9 mouse cellular contexts compared by ENCODE assay signal in genomic region chr4:154336650-154337049, GRCm38 (mm10). TPM values are rescaled to one million over a fixed set of nuclear protein-coding genes. Genes with fewer than 3 reads are reported as not detected.
A peak's percentile ranks its signal among the peaks of the same experiment; 100 is the strongest.
DNase-seq lines count a peak whose midpoint lies in the region; ATAC-seq and TF ChIP-seq lines count a peak whose summit lies in the region.
"Had no signal": no experiment of that assay in that cellular context is flagged by ENCODE, and none has a peak within 500 bp of the region (broad histone marks: within the 10 kb centered on the region; RNA-seq: fewer than 3 reads in every experiment).

No protein-coding gene starts in this region.

- 43% methylated on average over 10 of the region's 10 CpGs for WGBS in heart, embryonic 16.5 days
- WGBS in limb, embryonic 11.5 days: 37% methylated on average over 10 of the region's 10 CpGs
- 28% methylated on average over 10 of the region's 10 CpGs for WGBS in stomach, embryonic 15.5 days

- peak; percentile 64 for ATAC-seq in heart, embryonic 16.5 days (replicated peaks; ENCODE audit: extremely low read depth, insufficient read depth, low FRiP score)
- ATAC-seq in limb, embryonic 11.5 days (ENCODE audit: insufficient number of reproducible peaks, low FRiP score, low TSS enrichment, low read depth): no peak
- ATAC-seq in stomach, embryonic 15.5 days (ENCODE audit: insufficient read depth, low FRiP score, low read depth): no peak
- ATAC-seq in CD4-positive, CD25-positive, alpha-beta regulatory T cell, adult 4 months: no peak

- peak overlapping the region; percentile 76 for H3K27ac ChIP-seq in left cerebral cortex, adult 2 months
- peak overlapping the region; percentile 62 for H3K27ac ChIP-seq in heart, embryonic 16.5 days (ENCODE audit: low read length)
- H3K27ac ChIP-seq in limb, embryonic 11.5 days (replicated peaks; ENCODE audit: low read depth, low read length): peak overlapping the region; percentile 72
- H3K27ac ChIP-seq in stomach, embryonic 15.5 days: peak overlapping the region; percentile 11; the same call in 1 of the 2 replicates

- H3K9ac ChIP-seq in heart, embryonic 16.5 days (ENCODE audit: low read length): no peak overlapping the region
- H3K9ac ChIP-seq in limb, embryonic 11.5 days (ENCODE audit: low read length): no peak overlapping the region; the same call in 1 of the 2 replicates
- no peak overlapping the region for H3K9ac ChIP-seq in stomach, embryonic 15.5 days

- no peak for TF ChIP-seq CTCF in left cerebral cortex, adult 2 months (IDR thresholded peaks at IDR 0.05)

- H3K4me3 ChIP-seq in left cerebral cortex, adult 2 months: no peak overlapping the region
- H3K4me3 ChIP-seq in heart, embryonic 16.5 days (ENCODE audit: low read length): no peak overlapping the region
- H3K4me3 ChIP-seq in limb, embryonic 11.5 days (ENCODE audit: low read depth, low read length): no peak overlapping the region
- no peak overlapping the region for H3K4me3 ChIP-seq in stomach, embryonic 15.5 days (replicated peaks)

- H3K27me3 ChIP-seq in heart, embryonic 16.5 days (ENCODE audit: control insufficient read depth, insufficient read depth, low read length): no peaks in the 10 kb centered on the region; the same call in 1 of the 2 replicates
- H3K27me3 ChIP-seq in limb, embryonic 11.5 days (ENCODE audit: control insufficient read depth, insufficient read depth, low read length): no peaks in the 10 kb centered on the region
- no peaks in the 10 kb centered on the region for H3K27me3 ChIP-seq in stomach, embryonic 15.5 days (replicated peaks)

- H3K4me2 ChIP-seq in heart, embryonic 16.5 days (ENCODE audit: low read depth, low read length): no peak overlapping the region
- no peak overlapping the region for H3K4me2 ChIP-seq in limb, embryonic 11.5 days (ENCODE audit: low read depth, severe bottlenecking)
- no peak overlapping the region for H3K4me2 ChIP-seq in stomach, embryonic 15.5 days

- no peaks in the 10 kb centered on the region for H3K9me3 ChIP-seq in heart, embryonic 16.5 days (replicated peaks; ENCODE audit: control insufficient read depth, low read length)
- H3K9me3 ChIP-seq in limb, embryonic 11.5 days (ENCODE audit: control insufficient read depth, low read length): no peaks in the 10 kb centered on the region
- no peaks in the 10 kb centered on the region for H3K9me3 ChIP-seq in stomach, embryonic 15.5 days

- intact Hi-C loops in left cerebral cortex, adult 2 months (cut with DNase I): no loop called here

- 0 out of 2 replicates have a peak, but pooled peaks cover 4% of the 10 kb centered on the region for H3K36me3 ChIP-seq in heart, embryonic 16.5 days (ENCODE audit: control insufficient read depth, insufficient read depth)
- H3K36me3 ChIP-seq in limb, embryonic 11.5 days (ENCODE audit: control insufficient read depth, insufficient read depth, low read length): peaks cover 5% of the 10 kb centered on the region
- 0 out of 2 replicates have a peak, but pooled peaks cover 6% of the 10 kb centered on the region for H3K36me3 ChIP-seq in stomach, embryonic 15.5 days

- H3K4me1 ChIP-seq in heart, embryonic 16.5 days (ENCODE audit: control insufficient read depth, insufficient read depth, low read length): peaks cover 20% of the 10 kb centered on the region
- H3K4me1 ChIP-seq in limb, embryonic 11.5 days (ENCODE audit: control insufficient read depth, insufficient read depth, low read length): peaks cover 39% of the 10 kb centered on the region
- 0 out of 2 replicates have a peak, but pooled peaks cover 5% of the 10 kb centered on the region for H3K4me1 ChIP-seq in stomach, embryonic 15.5 days

- no peak for DNase-seq in left cerebral cortex, adult 2 months (ENCODE audit: extremely low spot score in 1 of 2, low spot score in 2 of 2)
- DNase-seq in left cerebral cortex, adult 9 months (ENCODE audit: low spot score in 2 of 2): no peak
- peak; percentile 60 for DNase-seq in limb, embryonic 11.5 days (ENCODE audit: low spot score)
- DNase-seq in spleen, adult 12 weeks (ENCODE audit: low spot score): no peak
- no peak for DNase-seq in Muller cell, postnatal 12 days (ENCODE audit: inconsistent ontology term)

RNA-seq across cellular contexts. Expression of gene B230104I21Rik, which starts 0.7 kb away (rescaled TPM):
- total RNA-seq in left cerebral cortex, adult 2 months (2021): not detected
- 0.17 TPM in 1 of 2 replicates, not detected in the other for polyA plus RNA-seq in heart, embryonic 16.5 days (2015; fragmentation: Nextera tagmentation; extraction: Ambion mirVana)
- polyA plus RNA-seq in limb, embryonic 11.5 days (2014; fragmentation: Nextera tagmentation; extraction: Ambion mirVana): 0.17 TPM in 1 of 2 replicates, not detected in the other
- not detected in 2 replicates for polyA plus RNA-seq in stomach, embryonic 15.5 days (2015; fragmentation: Nextera tagmentation; extraction: Ambion mirVana)
- polyA plus RNA-seq in CD4-positive, CD25-positive, alpha-beta regulatory T cell, adult 4 months (2017; shearing (Covaris generic)): not detected
- total RNA-seq: hematopoietic stem cell, adult 5-6 weeks had no signal

RNA-seq across cellular contexts. Expression of gene Arhgef16, which starts 35.2 kb away (rescaled TPM):
- under 1 TPM; 0.34 to 0.63 TPM for total RNA-seq in left cerebral cortex, adult 2 months (2021)
- polyA plus RNA-seq in heart, embryonic 16.5 days (2015; fragmentation: Nextera tagmentation; extraction: Ambion mirVana): 4.3 and 5.3 TPM in 2 replicates
- polyA plus RNA-seq in limb, embryonic 11.5 days (2014; fragmentation: Nextera tagmentation; extraction: Ambion mirVana): 4.1 and 4.2 TPM in 2 replicates
- 35.9 and 44.0 TPM in 2 replicates for polyA plus RNA-seq in stomach, embryonic 15.5 days (2015; fragmentation: Nextera tagmentation; extraction: Ambion mirVana)
- polyA plus RNA-seq in CD4-positive, CD25-positive, alpha-beta regulatory T cell, adult 4 months (2017; shearing (Covaris generic)): under 1 TPM in 1 of 2 experiments, not detected in 1; 0.39 TPM
- total RNA-seq: hematopoietic stem cell, adult 5-6 weeks had no signal

Comparison
In these comparisons a context has a peak if more than half of its experiments do, and no peak if none do; other contexts are left out.
1. H3K27ac ChIP-seq: peak in every context shown above with its lines; median percentile 76 in left cerebral cortex, adult 2 months; 72 in limb, embryonic 11.5 days; 62 in heart, embryonic 16.5 days; 11 in stomach, embryonic 15.5 days.